Mouse (Mus musculus) heart, postnatal 10 days (tissue): ENCODE measurements around the gene Slc19a3. TPM values are rescaled to one million over a fixed set of nuclear protein-coding genes. Genes with fewer than 3 reads are reported as not detected.
"Not testable (repeated sequence)": the region's sequence is repeated elsewhere in the genome, so short reads cannot be mapped to it uniquely, and the experiment has no call there.

Experiments used
- DNase-seq, 2 experiments: peaks; one replicate each; pipeline ENCODE4 v3.0.0; 2021
- intact Hi-C: fragments of 180-260 bp; cut with DNase I; formaldehyde crosslinking; loops from one replicate; pipeline ENCODE4 v1.15.1; 2025
- total RNA-seq, 2 experiments: library from RNA; stranded (reverse); gene quantifications; 2 replicates each; pipeline ENCODE4 v1.2.3; 2021

Gene Slc19a3
- total RNA-seq, 2 experiments from 2014 or later = 0.62 to 0.72 TPM

DNA sequence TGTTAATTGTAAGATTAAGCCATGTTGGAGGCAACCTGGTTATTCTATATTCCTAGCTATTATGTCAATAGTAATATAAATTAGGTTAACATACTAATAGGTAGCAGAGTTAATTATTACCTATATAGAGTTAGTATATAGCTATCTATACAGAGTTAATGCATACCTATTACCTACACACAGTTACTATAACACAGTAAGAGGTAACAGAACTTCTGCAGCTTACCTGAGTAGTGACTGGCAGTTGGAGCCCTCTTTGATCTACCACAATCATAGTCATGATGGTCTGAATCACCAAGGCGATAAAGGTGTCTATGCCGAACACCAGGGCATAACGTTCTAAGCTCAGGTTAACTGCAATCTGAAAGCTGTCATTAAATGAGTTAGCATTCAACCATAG is 23.8 kb downstream of the Slc19a3 start:
- intact Hi-C loops = no loop called here
- no peak for DNase-seq

GRCm38 (mm10) chr1:83007471-83007870 is 30.8 kb downstream of the Slc19a3 start:
- intact Hi-C loops = no loop called here

GRCm38 (mm10) chr1:83006218-83007179 is 31.7 kb downstream of the Slc19a3 start:
- intact Hi-C loops = no loop called here
- peak in 1 of 2 experiments; percentile 9 for DNase-seq

More at GRCm38 (mm10) chr1:83007471-83007870, 30.8 kb downstream of the Slc19a3 start:
- DNase-seq = no peak

GRCm38 (mm10) chr1:83000306-83000705 is 37.9 kb downstream of the Slc19a3 start, which contains the start of gene Gm47959:
Gm47959 (plus strand) TSS chr1:83000548.
- DNase-seq, intact Hi-C loops: not testable (repeated sequence)

DNA sequence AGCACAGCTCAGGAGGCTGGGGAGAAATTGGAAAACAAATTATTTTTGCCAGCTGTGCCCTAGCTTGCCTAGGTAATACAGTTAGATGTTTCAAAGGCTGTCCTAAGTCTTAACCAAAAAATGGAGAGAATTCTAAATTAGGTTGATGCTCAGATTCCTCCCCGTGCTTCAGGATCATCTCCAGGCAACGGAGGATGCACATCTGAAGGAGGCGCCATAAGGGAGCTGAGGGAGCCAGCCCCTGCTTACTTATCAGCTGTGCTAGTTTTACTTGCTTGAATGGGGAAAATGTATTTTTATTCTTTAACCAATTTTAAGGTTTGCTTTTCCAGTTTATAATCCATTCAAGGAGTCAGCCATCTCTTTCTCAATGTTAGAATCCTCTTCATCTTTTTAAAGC is 44.3 kb downstream of the Slc19a3 start:
- intact Hi-C loops = no loop called here
- DNase-seq = no peak

GRCm38 (mm10) chr1:82992093-82992492 is 46.2 kb downstream of the Slc19a3 start:
- intact Hi-C loops = no loop called here
- no peak for DNase-seq

- DNase-seq = no peak
- intact Hi-C loops = no loop called here
These were observed 46.7 kb downstream of the Slc19a3 start for GRCm38 (mm10) chr1:82991596-82991995.

DNA sequence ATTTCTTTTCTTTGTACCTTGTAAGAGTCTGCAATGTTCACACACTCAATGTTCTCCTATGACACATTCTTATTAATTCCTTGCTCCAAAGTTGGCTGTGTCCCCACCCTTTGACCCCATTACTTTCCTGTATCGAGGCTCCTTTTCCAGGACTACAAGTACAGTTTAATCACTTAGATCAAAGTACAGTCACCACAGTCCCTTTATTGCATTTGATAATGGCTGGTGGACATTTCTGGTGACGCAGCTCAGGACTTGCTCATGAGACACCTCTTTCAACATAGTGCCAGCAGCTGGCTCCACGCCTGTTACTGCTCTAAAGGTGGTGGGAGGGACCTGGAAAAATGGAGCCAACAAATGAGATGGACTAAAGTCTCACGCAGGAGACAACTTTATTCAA is 47.2 kb downstream of the Slc19a3 start:
- intact Hi-C loops = no loop called here
- DNase-seq = no peak

GRCm38 (mm10) chr1:82987530-82988198 is 50.6 kb downstream of the Slc19a3 start:
- intact Hi-C loops = loop anchor here (1.0 to 5.0 kb wide), 3 partner anchors 149 to 430 kb away; partner anchors contain the start of gene Agfg1
- DNase-seq = peak; percentile 70 to 80

DNA sequence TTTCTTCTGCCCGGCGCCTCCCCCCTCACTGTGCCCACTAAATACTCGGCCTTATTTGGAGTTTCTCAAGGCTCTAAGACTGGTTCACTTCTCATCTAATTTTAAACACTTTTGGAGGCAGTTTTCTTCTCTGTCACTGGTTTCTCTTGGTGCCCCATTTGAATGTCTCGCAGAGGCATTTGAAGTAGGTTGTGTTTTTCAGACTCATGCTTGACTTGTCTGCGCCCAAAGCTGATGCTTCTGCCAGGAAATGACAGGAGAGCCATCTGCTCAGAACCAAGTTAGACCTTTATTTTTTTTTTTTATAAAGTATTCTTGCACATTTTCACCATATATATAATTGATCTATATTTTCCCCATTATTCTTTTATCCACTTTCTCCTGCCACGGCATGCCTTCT is 51.5 kb downstream of the Slc19a3 start:
- no peak for DNase-seq
- intact Hi-C loops = loop anchor here (1.0 to 5.0 kb wide), 3 partner anchors 148 to 429 kb away; partner anchors contain the start of gene Agfg1

- intact Hi-C loops = no loop called here
These were observed 60.4 kb downstream of the Slc19a3 start for GRCm38 (mm10) chr1:82977840-82978239.

GRCm38 (mm10) chr1:82975750-82976149 is 62.5 kb downstream of the Slc19a3 start:
- intact Hi-C loops = no loop called here
- DNase-seq = no peak

More at GRCm38 (mm10) chr1:82977840-82978239, 60.4 kb downstream of the Slc19a3 start:
- DNase-seq = no peak

- DNase-seq = no peak
- intact Hi-C loops = loop anchor here (5.0 kb wide), 1 partner anchor 137 kb away; the partner anchor contains the start of gene Agfg1
These were observed 63.9 kb downstream of the Slc19a3 start for GRCm38 (mm10) chr1:82974342-82974741.

- intact Hi-C loops = loop anchor here (5.0 kb wide), 1 partner anchor 137 kb away; the partner anchor contains the start of gene Agfg1
- no peak for DNase-seq
These were observed 64.3 kb downstream of the Slc19a3 start for GRCm38 (mm10) chr1:82973901-82974300.

DNA sequence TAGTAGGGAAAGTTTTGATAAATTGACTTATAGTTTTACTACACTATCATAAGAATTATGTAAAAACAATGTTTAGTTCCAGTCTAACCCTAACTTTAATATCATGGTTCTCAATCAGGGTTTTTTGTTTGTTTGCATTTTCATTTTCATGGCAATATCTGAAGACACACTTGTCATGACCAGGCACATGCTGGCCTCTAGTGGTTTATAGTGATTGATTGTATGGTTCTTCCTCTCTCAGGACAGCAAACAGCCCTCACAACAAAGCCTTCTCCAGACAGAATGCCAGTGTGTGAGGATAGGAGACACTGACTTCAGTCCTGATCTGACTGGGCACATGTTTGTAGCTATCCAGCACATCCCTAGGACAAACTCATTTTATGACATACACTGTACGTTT is 65.0 kb downstream of the Slc19a3 start:
- no peak for DNase-seq
- intact Hi-C loops = loop anchor here (5.0 kb wide), 1 partner anchor 136 kb away; the partner anchor contains the start of gene Agfg1

DNA sequence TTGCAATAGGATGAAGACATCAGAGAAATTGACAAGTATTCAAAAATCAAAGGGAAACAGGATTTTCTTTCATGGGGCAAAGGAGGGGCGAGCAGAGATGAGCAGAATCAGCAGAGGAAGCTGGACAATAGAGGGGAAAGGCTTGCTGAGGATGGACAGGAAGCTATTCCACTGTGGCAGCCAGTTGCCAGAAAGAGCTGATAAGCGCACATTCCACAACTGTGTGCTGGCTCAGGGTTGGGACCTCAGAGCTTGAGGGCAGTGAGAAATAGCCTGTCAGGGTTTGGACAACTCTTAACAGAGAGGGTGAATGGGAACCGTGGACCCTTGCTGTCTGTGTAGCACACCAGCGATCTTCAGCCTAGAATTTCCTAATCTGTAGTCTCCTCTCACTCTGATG is 66.2 kb downstream of the Slc19a3 start:
- intact Hi-C loops = loop anchor here (5.0 kb wide), 1 partner anchor 135 kb away; the partner anchor contains the start of gene Agfg1
- peak; percentile 51 to 60 for DNase-seq

DNA sequence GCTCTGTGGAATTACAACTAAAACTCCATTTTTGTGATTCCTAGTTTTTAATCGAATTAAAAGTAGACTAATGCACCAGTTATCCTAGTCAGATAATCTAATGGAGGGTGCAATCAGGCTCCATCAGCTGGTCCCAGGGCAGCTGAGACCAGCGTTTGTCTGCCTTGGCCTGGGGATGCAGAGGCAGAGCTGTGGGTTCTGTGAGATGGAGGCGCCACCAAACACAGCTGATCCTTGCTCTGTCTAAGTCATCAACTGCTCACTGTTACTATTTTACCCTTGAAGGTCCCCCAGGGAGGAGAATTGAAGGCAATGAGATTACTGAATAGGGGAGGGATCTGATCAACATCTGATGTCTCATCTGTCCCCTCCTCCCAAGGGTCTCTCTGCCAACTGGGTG is 71.8 kb downstream of the Slc19a3 start:
- intact Hi-C loops = no loop called here
- no peak for DNase-seq
